Mouse (Mus musculus) E14TG2a.4 (cell line): ENCODE measurements around the gene Opa3.
A peak's percentile ranks its signal among the peaks of the same experiment; 100 is the strongest.
"Not testable (repeated sequence)": the region's sequence is repeated elsewhere in the genome, so short reads cannot be mapped to it uniquely, and the experiment has no call there.

Experiments
- H3K27me3 ChIP-seq: 2 replicates; pipeline ENCODE4 v1.6.1; 2014; ENCODE audit warnings: low read length, control low read depth; ENCODE audit not compliant: insufficient read depth
- H3K36me3 ChIP-seq: 2 replicates; pipeline ENCODE4 v1.6.1; 2014; ENCODE audit warnings: low read length, control low read depth; ENCODE audit not compliant: insufficient read depth
- H3K4me1 ChIP-seq: replicated peaks from 2 replicates; pipeline ENCODE4 v1.6.1; 2014; ENCODE audit warnings: low read depth, low read length, control low read depth
- H3K4me3 ChIP-seq: replicated peaks from 2 replicates; pipeline ENCODE4 v1.5.1; 2014; ENCODE audit warnings: mild to moderate bottlenecking, low read length
- H3K9me3 ChIP-seq: 2 replicates; pipeline ENCODE4 v1.6.1; 2014; ENCODE audit warnings: low read length, control low read depth
- CTCF ChIP-seq: conservative IDR thresholded peaks from 2 replicates; pipeline ENCODE4 v1.5.1; 2014; ENCODE audit warnings: low read length
- NANOG ChIP-seq: IDR thresholded peaks from 2 replicates; pipeline ENCODE4 v1.6.1; 2014; ENCODE audit warnings: borderline replicate concordance, low read length, mixed read lengths
- POU5F1 ChIP-seq: IDR thresholded peaks from 2 replicates; pipeline ENCODE4 v1.6.1; 2014; ENCODE audit warnings: low read length, borderline replicate concordance

The Opa3 gene

GRCm38 (mm10) chr7:19276253-19276652, 48.1 kb downstream of the Opa3 start:
- Histone ChIP-seq H3K36me3 (no peaks in the 10 kb centered on the region), H3K9me3 (no peaks in the 10 kb centered on the region)

GRCm38 (mm10) chr7:19279052-19279451, 50.9 kb downstream of the Opa3 start:
- Histone ChIP-seq H3K9me3 (no peaks in the 10 kb centered on the region), H3K27me3 (peaks cover 29% of the 10 kb centered on the region), H3K36me3 (no peaks in the 10 kb centered on the region), H3K4me1 (peaks cover 44% of the 10 kb centered on the region), H3K4me3 (peak overlapping the region; percentile 87)
- TF ChIP-seq POU5F1 (no peak), CTCF (no peak), NANOG (no peak)

More at GRCm38 (mm10) chr7:19276253-19276652, 48.1 kb downstream of the Opa3 start:
- peak; percentile 29 for TF ChIP-seq CTCF
- no peak for TF ChIP-seq POU5F1
- TF ChIP-seq NANOG = no peak
- Histone ChIP-seq H3K4me3 (no peak overlapping the region), H3K4me1 (peaks cover 35% of the 10 kb centered on the region), H3K27me3 (peaks cover 17% of the 10 kb centered on the region)

DNA sequence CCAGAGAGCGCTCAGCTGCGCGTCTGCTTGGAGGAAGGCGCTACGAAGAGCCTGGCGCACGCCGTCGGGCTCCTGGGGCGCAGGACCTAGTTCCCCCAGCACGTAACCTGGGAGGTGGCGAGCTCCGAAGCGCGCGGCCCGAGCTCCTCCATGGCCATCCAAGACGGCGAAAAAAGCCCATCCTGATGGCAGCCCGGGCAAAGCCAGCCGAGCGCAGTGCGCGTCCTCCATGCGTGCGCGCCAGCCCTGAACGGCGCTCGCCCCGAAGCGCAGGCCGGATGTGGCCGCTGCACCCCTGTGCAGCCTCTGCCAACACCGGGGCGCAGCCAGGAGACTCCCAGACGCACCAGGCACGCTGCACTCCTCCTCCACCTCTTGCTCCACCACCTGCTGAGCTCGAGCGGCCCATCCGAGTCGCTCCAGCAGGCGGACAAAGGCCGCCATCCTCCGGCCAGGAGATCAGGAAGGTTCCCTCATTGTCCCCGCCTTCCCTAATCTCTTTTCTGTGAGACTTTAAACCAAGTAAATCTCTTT, 51.5 kb downstream of the Opa3 start, which contains the start of gene Ppm1n:
Ppm1n (minus strand) TSS at position 484 of the 534 bp plus-strand sequence.
- no peak for TF ChIP-seq POU5F1
- no peak for TF ChIP-seq NANOG
- TF ChIP-seq CTCF = no peak
- peaks cover 29% of the 10 kb centered on the region for H3K27me3 ChIP-seq
- no peaks in the 10 kb centered on the region for H3K36me3 ChIP-seq
- H3K9me3 ChIP-seq = no peaks in the 10 kb centered on the region
- peak within 1 kb of the TSS; percentile 87 for H3K4me3 ChIP-seq
- H3K4me1 ChIP-seq = peaks cover 44% of the 10 kb centered on the region

GRCm38 (mm10) chr7:19281680-19282304, 53.7 kb downstream of the Opa3 start:
- TF ChIP-seq CTCF = peak; percentile 65

GRCm38 (mm10) chr7:19282385-19282784, 54.3 kb downstream of the Opa3 start, which contains the start of gene Rtn2:
Gene Rtn2 (plus strand): TSS chr7:19282624.
- H3K27me3 ChIP-seq = peaks cover 35% of the 10 kb centered on the region
- no peaks in the 10 kb centered on the region for H3K9me3 ChIP-seq
- peak within 1 kb of the TSS; percentile 94 for H3K4me3 ChIP-seq
- H3K4me1 ChIP-seq = peaks cover 47% of the 10 kb centered on the region
- TF ChIP-seq CTCF (no peak), POU5F1 (no peak), NANOG (no peak)
- H3K36me3 ChIP-seq = no peaks in the 10 kb centered on the region

More at GRCm38 (mm10) chr7:19281680-19282304, 53.7 kb downstream of the Opa3 start:
- not testable (repeated sequence) for H3K9me3 ChIP-seq, H3K36me3 ChIP-seq
- Histone ChIP-seq H3K27me3 (peaks cover 32% of the 10 kb centered on the region), H3K4me3 (peak overlapping the region; percentile 94), H3K4me1 (peaks cover 42% of the 10 kb centered on the region)

- H3K4me1 ChIP-seq = peaks cover 44% of the 10 kb centered on the region
- H3K4me3 ChIP-seq = peak overlapping the region; percentile 94
- H3K36me3 ChIP-seq = no peaks in the 10 kb centered on the region
- no peaks in the 10 kb centered on the region for H3K9me3 ChIP-seq
- peaks cover 33% of the 10 kb centered on the region for H3K27me3 ChIP-seq
- TF ChIP-seq POU5F1 (no peak), CTCF (no peak), NANOG (no peak)
These were observed 54.8 kb downstream of the Opa3 start for GRCm38 (mm10) chr7:19282791-19283405.

- H3K4me3 ChIP-seq = peak overlapping the region; percentile 94
- H3K36me3 ChIP-seq = no peaks in the 10 kb centered on the region; the same call in 1 of the 2 replicates
- H3K4me1 ChIP-seq = peaks cover 39% of the 10 kb centered on the region
- TF ChIP-seq CTCF = no peak
- no peak for TF ChIP-seq POU5F1
- TF ChIP-seq NANOG = no peak
- H3K27me3 ChIP-seq = peaks cover 28% of the 10 kb centered on the region
- no peaks in the 10 kb centered on the region for H3K9me3 ChIP-seq
These were observed 55.3 kb downstream of the Opa3 start for GRCm38 (mm10) chr7:19283406-19283804.

DNA sequence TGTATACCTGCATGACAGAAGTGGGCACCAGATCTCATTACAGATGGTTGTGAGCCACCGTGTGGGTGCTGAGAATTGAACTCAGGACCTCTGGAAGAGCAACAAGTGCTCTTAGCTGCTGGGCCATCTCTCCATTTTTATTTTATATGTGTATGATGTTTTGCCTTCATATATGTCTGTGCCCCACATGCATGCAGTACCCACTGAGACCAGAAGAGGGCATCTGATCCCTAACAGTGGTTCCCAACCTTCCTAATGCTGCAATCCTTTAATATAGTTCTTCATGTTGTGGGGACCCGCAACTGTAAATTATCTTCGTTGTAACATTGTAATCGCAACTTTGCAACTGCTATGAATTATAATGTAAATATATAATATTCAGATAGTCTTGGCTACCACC, 56.6 kb downstream of the Opa3 start:
- no peak overlapping the region for H3K4me3 ChIP-seq
- peaks cover 33% of the 10 kb centered on the region for H3K4me1 ChIP-seq
- peaks cover 18% of the 10 kb centered on the region for H3K27me3 ChIP-seq
- TF ChIP-seq CTCF (peak; percentile 95), POU5F1 (no peak)
- H3K36me3 ChIP-seq = no peaks in the 10 kb centered on the region; the same call in 1 of the 2 replicates
- no peaks in the 10 kb centered on the region for H3K9me3 ChIP-seq

DNA sequence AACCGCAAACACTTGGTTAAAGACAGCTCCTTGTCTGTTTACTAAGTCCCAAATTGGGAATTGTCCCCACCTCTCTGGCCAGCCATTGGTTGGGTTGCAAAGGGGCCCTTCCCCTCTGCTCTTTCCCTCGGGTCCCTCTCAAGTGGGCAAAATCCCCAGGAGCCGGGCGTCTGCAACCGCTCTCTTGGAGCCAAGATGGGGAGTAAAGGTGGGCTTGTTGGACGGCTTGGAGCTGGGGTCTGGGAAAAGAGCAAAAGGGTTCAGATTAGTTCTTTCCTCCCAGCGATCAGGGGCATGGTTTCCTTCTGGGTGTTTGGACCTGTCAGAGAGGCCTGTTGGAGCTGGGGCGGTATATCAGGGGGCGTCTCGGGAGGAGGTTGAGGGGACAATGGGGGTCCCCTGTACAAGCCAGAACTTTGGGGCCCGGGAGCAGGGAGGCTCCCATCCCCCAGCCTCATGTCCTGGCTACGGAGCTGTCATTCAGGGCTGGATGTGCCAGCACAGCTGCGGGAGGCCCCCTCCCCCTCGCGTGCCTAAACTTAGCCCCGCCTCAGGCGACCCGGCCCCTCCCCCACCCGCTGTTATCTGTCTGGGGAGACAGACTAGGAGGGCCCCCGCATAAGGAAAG, 62.9 kb downstream of the Opa3 start:
- H3K9me3 ChIP-seq = no peaks in the 10 kb centered on the region
- TF ChIP-seq CTCF = no peak
- TF ChIP-seq POU5F1 = no peak
- no peaks in the 10 kb centered on the region; the same call in 1 of the 2 replicates for H3K36me3 ChIP-seq
- peak overlapping the region; percentile 80 for H3K4me3 ChIP-seq
- peaks cover 48% of the 10 kb centered on the region for H3K4me1 ChIP-seq
- H3K27me3 ChIP-seq = peaks cover 6% of the 10 kb centered on the region; the same call in 1 of the 2 replicates
